Mouse (Mus musculus): ENCODE data around the gene Lrig1. TPM values are rescaled to one million over a fixed set of nuclear protein-coding genes. Genes with fewer than 3 reads are reported as not detected.

Lrig1 gene
- 18.5 and 19.1 TPM in 2 replicates for total RNA-seq (2021)
- long read RNA-seq, experiment 1, full-length matches to known transcripts, result 1 of 4 reads
- long read RNA-seq, experiment 1, partial matches to known transcripts, result 2 of 4 reads
- long read RNA-seq, experiment 1, other reads (novel, unspliced or antisense), result 1 of 4 reads
- long read RNA-seq, experiment 2, partial matches to known transcripts, result 1 of 2 reads
- long read RNA-seq, experiment 2, other reads (novel, unspliced or antisense), result 1 of 2 reads

- DNase-seq, result peak; percentile 99
Observed at GRCm38 (mm10) chr6:94700067-94700491, at the start of gene Lrig1. Gene Lrig1, minus strand, starts transcription at chr6:94700158.

- DNase-seq, result no peak
Observed at GRCm38 (mm10) chr6:94749626-94750025, 49.7 kb upstream of the Lrig1 start.

GRCm38 (mm10) chr6:94748361-94748760, 48.4 kb upstream of the Lrig1 start:
- no peak for DNase-seq

GRCm38 (mm10) chr6:94740117-94740729, 40.3 kb upstream of the Lrig1 start:
- DNase-seq, result peak; percentile 15

GRCm38 (mm10) chr6:94738647-94739046, 38.7 kb upstream of the Lrig1 start:
- DNase-seq, result no peak

- no peak for DNase-seq
Observed at GRCm38 (mm10) chr6:94733878-94734277, 33.9 kb upstream of the Lrig1 start.

GRCm38 (mm10) chr6:94729847-94730246, 29.9 kb upstream of the Lrig1 start:
- DNase-seq, result no peak

GRCm38 (mm10) chr6:94729132-94729531, 29.2 kb upstream of the Lrig1 start:
- DNase-seq, result no peak

GRCm38 (mm10) chr6:94724612-94725011, 24.7 kb upstream of the Lrig1 start:
- DNase-seq, result no peak

GRCm38 (mm10) chr6:94718607-94719346, 18.8 kb upstream of the Lrig1 start:
- no peak for DNase-seq

- peak; percentile 65 for DNase-seq
Observed at GRCm38 (mm10) chr6:94717705-94718489, 17.9 kb upstream of the Lrig1 start.

- no peak for DNase-seq
Observed at GRCm38 (mm10) chr6:94715645-94715940, 15.6 kb upstream of the Lrig1 start.

- DNase-seq, result no peak
Observed at GRCm38 (mm10) chr6:94714815-94715644, 15.1 kb upstream of the Lrig1 start.

- no peak for DNase-seq
Observed at GRCm38 (mm10) chr6:94709832-94710231, 9.9 kb upstream of the Lrig1 start.

- DNase-seq, result no peak
Observed at GRCm38 (mm10) chr6:94709150-94709549, 9.2 kb upstream of the Lrig1 start.

GRCm38 (mm10) chr6:94707254-94707653, 7.3 kb upstream of the Lrig1 start:
- DNase-seq, result no peak

GRCm38 (mm10) chr6:94705931-94706330, 6.0 kb upstream of the Lrig1 start:
- DNase-seq, result no peak

GRCm38 (mm10) chr6:94702993-94703392, 3.0 kb upstream of the Lrig1 start:
- no peak for DNase-seq

- peak; percentile 50 for DNase-seq
Observed at GRCm38 (mm10) chr6:94701071-94701470, 1.1 kb upstream of the Lrig1 start.

- DNase-seq, result peak; percentile 85
Observed at GRCm38 (mm10) chr6:94700612-94701011, 654 bp upstream of the Lrig1 start.

- DNase-seq, result peak; percentile 73
Observed at GRCm38 (mm10) chr6:94699173-94699987, 578 bp downstream of the Lrig1 start.

Data from adrenal gland, postnatal 14 days (tissue).